Mouse (Mus musculus): Measurements from ENCODE around the gene Hsbp1.

Hsbp1 gene

DNA sequence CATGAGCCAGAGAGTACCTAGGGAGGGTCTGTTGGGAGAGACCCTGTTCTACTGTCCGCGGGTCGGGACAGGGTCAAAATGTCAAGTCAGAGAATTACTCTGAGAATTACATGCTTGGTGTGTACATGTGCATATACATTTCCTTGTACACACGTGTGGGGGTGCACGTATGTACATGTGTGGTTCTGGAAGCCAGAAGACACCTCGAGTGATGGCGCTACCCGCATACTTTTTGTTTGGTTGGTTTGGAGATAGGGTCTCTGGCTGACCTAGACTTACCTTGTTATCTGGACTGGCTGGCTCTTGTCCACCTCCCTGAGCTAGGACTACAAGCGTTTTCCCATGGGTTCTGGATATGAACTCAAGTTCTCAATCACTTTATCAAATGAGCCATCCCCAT is 49.8 kb downstream of the Hsbp1 start:
- DNase-seq = no peak

DNA sequence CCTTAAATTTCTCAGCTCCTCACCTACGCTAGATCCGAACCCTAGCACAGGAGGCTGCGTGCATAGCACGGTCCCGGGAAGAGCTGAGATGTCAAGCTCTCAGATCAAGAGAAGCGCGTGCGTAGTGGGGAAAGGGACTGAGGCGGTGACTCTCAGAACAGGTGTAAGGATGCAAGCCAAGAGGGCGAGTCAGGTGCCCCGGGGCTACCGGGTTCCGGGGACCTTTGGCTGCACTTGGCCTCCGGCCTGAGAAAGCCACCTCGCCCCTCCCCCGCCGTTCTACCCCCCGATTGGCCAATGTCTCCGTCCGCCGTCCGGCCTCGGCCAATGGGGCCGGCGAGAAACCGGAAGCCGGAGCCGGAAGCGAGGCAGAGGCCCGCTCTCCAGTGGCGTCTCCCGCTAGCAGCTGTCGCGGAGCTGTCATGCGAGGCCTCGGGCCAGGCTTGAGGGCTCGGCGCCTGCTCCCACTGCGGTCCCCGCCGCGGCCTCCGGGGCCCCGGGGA is 50.3 kb downstream of the Hsbp1 start, which contains the start of gene Mlycd:
TSS of gene Mlycd (plus strand) at position 355 of the 503 bp plus-strand sequence.
- peak; percentile 93 for DNase-seq

DNA sequence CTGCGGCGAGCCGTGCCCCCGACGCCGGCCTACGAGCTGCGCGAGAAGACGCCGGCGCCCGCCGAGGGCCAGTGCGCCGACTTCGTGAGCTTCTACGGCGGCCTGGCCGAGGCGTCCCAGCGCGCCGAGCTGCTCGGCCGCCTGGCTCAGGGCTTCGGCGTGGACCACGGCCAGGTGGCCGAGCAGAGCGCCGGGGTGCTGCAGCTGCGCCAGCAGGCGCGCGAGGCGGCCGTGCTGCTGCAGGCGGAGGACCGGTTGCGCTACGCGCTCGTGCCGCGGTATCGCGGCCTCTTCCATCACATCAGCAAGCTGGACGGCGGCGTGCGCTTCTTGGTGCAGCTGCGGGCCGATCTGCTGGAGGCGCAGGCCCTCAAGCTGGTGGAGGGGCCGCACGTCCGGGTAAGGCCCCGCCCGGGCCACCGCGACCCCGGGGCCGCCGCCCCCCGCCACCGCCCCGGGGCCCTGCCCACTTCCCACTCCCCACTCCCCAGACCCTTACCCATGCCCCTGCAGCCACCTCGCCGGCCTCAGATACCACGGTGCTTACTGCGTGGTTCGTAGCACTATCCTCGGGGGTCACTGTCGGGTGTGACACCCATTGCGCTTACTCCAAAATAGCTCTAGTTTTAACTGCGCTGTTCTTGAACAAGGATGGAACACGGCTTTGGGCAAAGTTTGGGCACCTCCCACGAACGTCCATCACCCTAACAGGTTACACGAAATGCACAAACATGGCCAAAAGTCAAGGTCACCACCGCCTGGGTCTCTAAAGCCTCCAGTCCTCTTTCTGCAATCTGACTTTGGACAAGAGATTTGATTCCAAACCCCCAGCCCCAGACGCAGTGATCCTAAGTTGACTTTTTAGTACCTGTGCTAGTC is 51.0 kb downstream of the Hsbp1 start:
- no peak for DNase-seq

All from layer of hippocampus, adult 9-11 months (tissue).